In the genomic region with DNA sequence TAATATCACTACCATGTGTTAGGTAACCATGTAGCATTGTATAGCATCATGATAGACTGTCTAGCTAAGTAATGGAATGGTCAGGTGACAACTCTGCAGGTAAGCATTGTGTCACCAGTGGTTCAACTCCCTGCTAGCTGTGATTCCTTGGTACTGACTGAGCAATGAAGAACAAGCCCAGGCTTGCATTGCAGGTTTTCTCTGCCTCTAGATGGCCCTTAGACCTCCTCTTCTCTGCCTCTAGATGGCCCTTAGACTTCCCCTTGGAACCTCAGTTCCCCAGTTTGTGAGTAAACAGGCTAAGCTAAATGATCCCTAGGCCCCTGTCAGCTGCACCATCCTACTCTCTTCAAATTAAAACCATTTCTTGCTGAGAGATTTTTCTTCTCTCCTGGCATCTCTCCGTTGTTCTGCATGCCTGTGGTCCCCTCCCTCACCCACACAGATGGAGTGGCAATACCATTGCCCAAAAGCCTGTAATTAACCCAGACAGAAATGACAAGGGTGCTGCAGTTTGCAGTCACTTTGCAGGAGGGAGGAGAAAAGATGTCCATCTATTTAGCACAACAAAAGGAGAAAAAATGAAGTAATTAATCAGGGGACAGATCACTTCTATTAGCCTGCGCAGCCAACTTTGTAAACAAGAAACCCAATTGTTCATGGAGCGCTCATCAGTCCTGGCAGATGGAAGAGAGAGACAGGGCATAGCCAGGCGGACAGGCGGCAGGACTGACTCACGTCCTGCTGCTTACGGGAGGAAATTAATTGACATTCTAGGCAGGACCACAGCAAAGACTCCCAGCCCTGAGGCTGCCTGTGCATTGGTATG, we compare ENCODE assay signal across 8 mouse cellular contexts.
DNase-seq lines count a peak whose midpoint lies in the region; ATAC-seq lines count a peak whose summit lies in the region.
"Had no signal": no experiment of that assay in that cellular context is flagged by ENCODE, and none has a peak within 500 bp of the region (broad histone marks: within the 10 kb centered on the region; RNA-seq: fewer than 3 reads in every experiment).

No protein-coding gene starts in this region.

- H3K4me1 ChIP-seq in hindbrain, embryonic 16.5 days (ENCODE audit: control insufficient read depth, insufficient read depth, low read depth, low read length): peaks cover 6% of the 10 kb centered on the region
- peaks cover 8% of the 10 kb centered on the region; the same call in 1 of the 2 replicates for H3K4me1 ChIP-seq in neural tube, embryonic 11.5 days (ENCODE audit: control insufficient read depth, insufficient read depth, low read length)
- H3K4me1 ChIP-seq in heart, embryonic 10.5 days: no peaks in the 10 kb centered on the region

- H3K27ac ChIP-seq in hindbrain, embryonic 16.5 days (ENCODE audit: low read depth, low read length): no peak overlapping the region
- no peak overlapping the region for H3K27ac ChIP-seq in neural tube, embryonic 11.5 days (ENCODE audit: low read depth, low read length)
- no peak overlapping the region for H3K27ac ChIP-seq in heart, embryonic 10.5 days

- ATAC-seq in hindbrain, embryonic 16.5 days: peak; percentile 78
- peak; percentile 83 for ATAC-seq in neural tube, embryonic 11.5 days (ENCODE audit: insufficient read depth, low FRiP score, low TSS enrichment)

- intact Hi-C loops in left cerebral cortex, postnatal 36 days (cut with DNase I): no loop called here

- peak; percentile 41 for DNase-seq in NIH3T3 (ENCODE audit: low read depth)
- DNase-seq in embryo, embryonic 10.5 days (ENCODE audit: low spot score): peak; percentile 35
- peak; percentile 66 for DNase-seq in neural tube, embryonic 11.5 days (ENCODE audit: low spot score)
- no peak for DNase-seq in adrenal gland, postnatal 36 days
- DNase-seq in left cerebral cortex, postnatal 36 days (ENCODE audit: low spot score in 2 of 2): no peak
- DNase-seq in heart, embryonic 10.5 days (ENCODE audit: low spot score): no peak
- DNase-seq: kidney, adult 8-10 months had no signal

- H3K27me3 ChIP-seq in hindbrain, embryonic 16.5 days (replicated peaks; ENCODE audit: control insufficient read depth, insufficient read depth, low read length): 0 out of 2 replicates have a peak, but pooled peaks cover 2% of the 10 kb centered on the region
- no peaks in the 10 kb centered on the region for H3K27me3 ChIP-seq in neural tube, embryonic 11.5 days (ENCODE audit: control insufficient read depth, insufficient read depth, low read length)
- H3K27me3 ChIP-seq in heart, embryonic 10.5 days (ENCODE audit: insufficient read depth, poor library complexity, severe bottlenecking): no peaks in the 10 kb centered on the region

- H3K4me3 ChIP-seq in hindbrain, embryonic 16.5 days (ENCODE audit: low read length): no peak overlapping the region
- no peak overlapping the region for H3K4me3 ChIP-seq in neural tube, embryonic 11.5 days (ENCODE audit: low read depth, low read length)
- no peak overlapping the region for H3K4me3 ChIP-seq in heart, embryonic 10.5 days

- no peaks in the 10 kb centered on the region for H3K9me3 ChIP-seq in hindbrain, embryonic 16.5 days (ENCODE audit: control insufficient read depth, low read length)
- no peaks in the 10 kb centered on the region for H3K9me3 ChIP-seq in neural tube, embryonic 11.5 days (ENCODE audit: control insufficient read depth, low read length)
- no peaks in the 10 kb centered on the region for H3K9me3 ChIP-seq in heart, embryonic 10.5 days

- H3K4me2 ChIP-seq in hindbrain, embryonic 16.5 days (ENCODE audit: low read length): no peak overlapping the region
- no peak overlapping the region for H3K4me2 ChIP-seq in neural tube, embryonic 11.5 days (ENCODE audit: low read depth)

- H3K9ac ChIP-seq in hindbrain, embryonic 16.5 days (ENCODE audit: low read depth, low read length): no peak overlapping the region
- H3K9ac ChIP-seq in neural tube, embryonic 11.5 days (ENCODE audit: low read length): no peak overlapping the region

- no peaks in the 10 kb centered on the region for H3K36me3 ChIP-seq in hindbrain, embryonic 16.5 days (ENCODE audit: control insufficient read depth, insufficient read depth, low read length)
- peaks cover 3% of the 10 kb centered on the region; the same call in 1 of the 2 replicates for H3K36me3 ChIP-seq in neural tube, embryonic 11.5 days (ENCODE audit: control insufficient read depth, insufficient read depth, low read length)
- no peaks in the 10 kb centered on the region for H3K36me3 ChIP-seq in heart, embryonic 10.5 days

- WGBS in hindbrain, embryonic 16.5 days: 19% methylated on average over 7 of the region's 7 CpGs
- WGBS in neural tube, embryonic 11.5 days: 41% methylated on average over 7 of the region's 7 CpGs
- WGBS in heart, embryonic 10.5 days: 69% methylated on average over 7 of the region's 7 CpGs

Comparison
In these comparisons a context has a peak if more than half of its experiments do, and no peak if none do; other contexts are left out.
1. DNase-seq: peak in NIH3T3 (single experiment), embryo, embryonic 10.5 days (single experiment) and neural tube, embryonic 11.5 days (single experiment); none in adrenal gland, postnatal 36 days (0 of 2), left cerebral cortex, postnatal 36 days (0 of 2) and heart, embryonic 10.5 days (single experiment).